Mouse (Mus musculus): ENCODE data around the gene Als2cr12.
"Not testable (repeated sequence)": the region's sequence is repeated elsewhere in the genome, so short reads cannot be mapped to it uniquely, and the experiment has no call there.

The Als2cr12 gene

DNA sequence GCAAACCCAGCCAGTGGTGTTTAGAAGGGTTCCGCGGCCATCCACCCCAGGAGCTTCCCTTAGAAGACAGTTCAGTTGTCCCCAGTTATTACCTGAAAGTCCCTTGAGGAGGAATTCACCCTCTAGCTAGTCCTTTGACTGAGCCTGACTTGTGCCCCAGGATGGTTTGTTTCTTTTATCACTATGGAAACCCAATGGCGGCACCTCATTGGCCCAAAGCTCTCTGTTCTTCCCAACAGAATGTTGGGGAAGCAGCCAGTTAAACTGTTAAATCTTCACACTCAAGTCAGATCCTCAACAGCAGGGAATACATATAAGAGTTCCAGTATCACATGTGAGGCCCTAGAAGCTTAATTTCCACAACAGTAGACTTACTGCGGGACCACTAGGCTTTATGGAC, at the start of gene Als2cr12:
TSS of gene Als2cr12 (minus strand) at position 180 of the 400 bp plus-strand sequence.
- DNase-seq, result not testable (repeated sequence)

DNA sequence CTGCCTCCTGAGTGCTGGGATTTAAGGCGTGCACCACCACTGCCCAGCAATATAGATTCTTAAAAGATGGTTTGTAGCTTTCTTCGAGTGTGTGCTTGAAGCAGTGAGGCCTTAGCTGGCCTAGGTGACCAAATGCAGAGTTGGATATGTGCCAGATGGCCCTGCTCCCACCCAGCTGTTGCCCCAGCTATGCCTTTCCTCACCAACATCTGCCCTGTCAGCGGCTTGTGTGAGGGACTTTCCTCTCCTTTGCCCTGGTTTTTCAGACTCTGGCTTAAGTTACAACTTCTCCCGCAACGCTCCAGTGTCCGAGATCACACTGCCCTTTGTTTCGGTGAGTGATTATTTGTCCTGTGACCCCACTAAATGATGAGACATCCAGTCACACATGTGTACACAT, 48.9 kb upstream of the Als2cr12 start:
- no peak for DNase-seq

DNA sequence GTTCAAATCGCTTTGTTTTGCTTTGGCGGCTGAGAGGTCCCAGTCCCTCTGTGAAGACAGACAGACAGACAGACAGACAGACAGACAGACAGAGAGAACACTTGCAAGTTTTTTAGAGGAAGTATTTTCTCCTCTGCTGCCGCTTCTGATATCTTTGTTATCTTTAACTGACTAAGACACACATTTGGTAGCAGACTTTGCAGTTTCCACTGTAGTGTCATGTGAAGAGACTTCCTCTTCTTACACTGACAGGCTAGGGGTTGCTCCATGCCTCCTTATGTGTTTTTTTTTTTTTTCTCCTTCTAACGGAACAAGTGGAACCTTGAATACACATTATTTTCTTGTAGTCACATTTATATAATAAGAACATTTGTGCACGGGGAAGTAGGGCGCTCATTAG, 47.5 kb upstream of the Als2cr12 start:
- DNase-seq, result no peak

DNA sequence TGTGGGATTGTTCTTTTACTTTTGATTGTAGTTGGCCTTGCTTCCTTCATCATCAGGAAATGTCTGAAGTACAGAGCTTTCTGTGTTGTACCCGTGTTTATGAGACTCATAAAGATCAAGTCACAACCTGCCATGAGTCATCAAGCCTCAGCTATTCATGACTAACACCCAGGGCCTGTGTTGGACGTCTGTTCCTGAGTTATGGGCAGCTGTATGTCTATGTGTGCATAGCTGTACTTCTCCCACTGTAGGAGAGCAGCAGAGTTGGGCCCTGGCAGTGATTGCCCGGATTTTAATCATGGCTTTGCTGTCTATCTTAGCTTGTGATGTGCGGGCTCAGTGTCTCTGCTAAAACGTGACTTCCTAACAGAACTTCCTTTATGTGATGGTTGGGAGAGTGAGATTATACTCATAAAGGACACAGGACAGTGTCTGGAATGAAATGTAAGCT, 46.8 kb upstream of the Als2cr12 start:
- DNase-seq, result no peak

DNA sequence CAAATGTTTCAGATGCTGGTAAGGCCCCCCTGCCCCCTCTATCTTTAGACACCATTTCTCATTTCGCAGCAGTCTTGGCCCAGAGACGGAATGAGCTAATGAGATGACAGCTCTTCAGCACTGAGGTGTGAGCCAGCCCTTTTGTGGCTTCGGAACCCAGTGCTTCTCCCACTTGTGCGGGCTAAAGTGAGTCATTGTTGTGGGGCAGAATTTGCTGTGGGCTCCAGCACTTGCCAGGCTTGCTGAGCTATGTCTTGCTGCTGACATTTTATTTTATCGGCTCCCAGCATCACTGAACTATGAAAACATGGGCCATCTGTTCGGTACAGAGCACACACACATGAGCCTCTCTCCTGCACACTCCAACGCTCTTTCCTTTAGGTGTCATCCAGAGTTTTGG, 43.7 kb upstream of the Als2cr12 start:
- DNase-seq, result no peak

DNA sequence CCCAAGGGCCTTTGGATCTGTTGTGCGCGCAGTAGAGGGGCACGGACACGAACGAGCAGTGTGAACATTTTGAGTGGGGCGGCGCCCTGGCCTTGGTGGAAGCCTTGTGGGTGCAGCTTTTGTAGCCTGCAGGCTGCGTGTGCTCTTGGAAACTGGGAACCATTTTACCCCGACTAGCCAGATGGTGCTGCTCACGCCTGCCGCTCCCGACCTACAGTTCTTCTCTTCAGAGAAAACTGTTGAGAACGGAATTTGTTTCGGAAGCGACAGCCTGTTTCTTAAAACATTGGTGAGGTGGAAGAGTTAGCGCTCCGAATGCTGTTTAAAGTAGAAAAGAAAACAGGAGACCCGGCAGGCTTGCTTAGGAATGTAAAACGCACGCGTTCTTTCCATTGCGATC, 41.2 kb upstream of the Als2cr12 start:
- DNase-seq, result no peak

DNA sequence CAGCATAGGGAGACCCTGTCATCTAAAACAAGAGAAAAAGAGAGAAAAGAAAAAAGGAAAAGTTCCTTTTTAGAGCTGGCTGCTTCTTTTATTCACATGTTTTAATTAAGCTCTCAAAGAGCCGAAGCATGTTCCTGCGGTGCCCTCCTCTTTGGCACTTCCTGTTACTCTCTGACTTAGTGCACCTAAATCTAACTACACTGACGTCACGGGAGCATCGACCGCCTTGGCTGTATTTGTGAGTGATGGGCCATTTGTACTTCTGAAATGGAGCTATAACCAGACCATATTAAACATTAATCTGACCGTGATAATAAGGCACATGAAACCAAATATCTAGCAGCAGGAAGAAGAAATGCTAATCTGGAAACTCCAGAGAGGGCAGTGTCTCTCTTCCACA, 40.2 kb upstream of the Als2cr12 start:
- DNase-seq, result no peak

DNA sequence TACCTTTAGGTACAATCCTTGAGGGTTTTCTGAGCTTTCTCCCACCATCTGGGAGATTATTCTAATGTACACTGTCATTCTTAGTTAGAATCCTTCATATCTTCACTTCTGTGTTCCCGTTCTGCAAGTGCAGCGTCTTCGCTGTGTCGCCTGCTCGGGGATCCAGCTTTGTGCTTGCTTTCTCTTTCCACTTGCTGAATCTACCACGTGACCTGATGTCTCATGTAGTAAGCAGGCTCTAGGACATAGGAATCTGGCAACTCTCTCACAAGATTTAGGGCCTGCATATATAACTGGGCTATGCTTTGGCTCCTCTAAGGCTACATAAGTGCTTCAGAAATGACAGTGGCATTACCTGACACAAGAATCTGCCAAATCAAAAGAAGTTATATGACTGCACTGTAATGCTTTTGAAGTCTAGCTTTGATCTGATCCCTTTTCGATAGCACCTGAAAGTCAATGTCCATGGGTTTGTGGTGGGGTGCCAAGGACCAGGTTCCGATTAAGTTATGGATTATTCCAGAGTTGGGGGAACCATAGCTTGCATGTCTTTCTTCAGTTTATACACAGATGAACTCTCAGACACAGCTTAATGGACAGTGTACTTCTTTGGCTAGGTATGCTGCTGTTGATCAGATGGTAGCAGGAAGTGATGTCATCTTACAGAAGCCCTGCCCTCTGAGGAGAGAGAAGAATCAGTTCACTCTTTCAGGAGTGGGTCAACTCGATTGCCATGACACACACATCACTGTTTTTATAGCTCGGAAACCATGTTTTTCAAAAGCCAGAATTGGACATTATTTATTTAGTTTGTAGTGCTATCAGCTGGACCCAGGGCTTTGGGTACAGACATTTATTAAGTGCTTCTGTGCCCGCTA, 38.5 kb upstream of the Als2cr12 start:
- no peak for DNase-seq

DNA sequence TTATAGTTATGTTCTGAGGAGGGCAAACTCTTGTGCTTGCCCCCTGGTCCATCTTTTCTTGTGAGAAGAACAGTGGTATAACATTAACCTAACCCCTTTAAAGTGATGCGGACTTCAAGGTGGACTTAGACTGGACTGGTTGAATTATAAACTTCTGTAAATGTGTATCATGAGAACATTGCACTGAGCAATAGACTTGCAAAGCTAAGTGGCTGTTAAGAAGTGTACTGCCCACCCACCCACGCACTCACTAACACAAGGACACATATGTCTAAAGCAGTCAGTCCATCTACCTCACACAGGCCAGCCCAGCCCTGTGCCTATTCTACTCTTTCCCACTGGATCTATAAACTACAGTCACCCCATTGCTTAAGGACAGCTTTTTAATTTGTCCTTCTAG, 37.8 kb upstream of the Als2cr12 start:
- no peak for DNase-seq

DNA sequence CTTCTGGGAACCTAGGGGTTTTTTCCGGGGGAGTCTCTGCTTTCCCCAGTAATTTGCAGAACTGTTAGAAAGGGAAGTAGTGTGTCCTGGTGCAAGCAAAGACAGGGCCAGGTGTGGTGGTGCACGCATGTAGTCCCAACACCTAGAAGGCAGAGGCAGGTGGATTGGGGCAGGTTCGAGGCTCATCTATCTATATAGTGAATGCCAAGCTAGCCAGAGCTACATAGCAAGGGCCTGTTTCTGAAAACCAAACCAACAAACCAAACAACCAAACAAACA, 32.7 kb upstream of the Als2cr12 start:
- DNase-seq, result no peak

DNA sequence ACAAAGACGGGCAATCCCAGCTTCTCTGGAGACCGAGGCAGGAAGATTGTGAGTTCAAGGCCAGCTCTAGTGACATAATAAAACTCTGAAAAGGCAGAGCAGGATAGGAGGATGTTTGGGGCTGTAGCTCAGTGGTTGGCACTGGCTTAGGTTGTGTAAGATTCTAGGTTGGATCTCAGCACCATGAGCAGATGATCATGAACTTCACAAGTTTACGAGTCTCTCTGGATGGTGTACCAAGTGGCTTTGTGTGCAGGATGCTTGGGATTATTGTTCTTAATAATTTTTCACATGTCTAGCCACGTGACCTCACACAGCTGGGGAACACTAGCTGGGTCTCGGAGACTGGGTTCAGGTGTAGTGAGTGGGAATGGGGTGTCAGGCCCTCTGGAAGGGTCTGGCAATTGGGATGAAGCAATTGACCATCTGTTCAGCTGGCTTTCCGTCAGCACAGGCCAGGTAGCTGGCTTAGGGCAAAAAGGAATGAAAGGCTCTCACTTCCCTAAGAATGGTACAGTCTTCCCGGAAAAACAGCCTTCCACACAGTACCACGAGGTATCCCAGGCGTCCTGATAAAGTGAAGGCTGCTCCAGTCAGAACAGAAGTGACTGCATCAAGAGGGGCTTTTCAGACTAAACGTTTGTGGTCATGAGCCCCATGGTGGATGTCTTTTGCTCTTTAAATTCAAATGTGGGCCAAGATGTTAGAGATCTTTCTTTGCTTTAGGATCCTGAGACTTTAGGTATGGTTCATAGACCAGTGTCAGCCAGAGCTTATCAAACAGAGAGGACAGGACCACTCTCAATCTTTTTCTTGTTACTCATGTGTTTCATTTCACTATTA, 32.2 kb upstream of the Als2cr12 start:
- no peak for DNase-seq

DNA sequence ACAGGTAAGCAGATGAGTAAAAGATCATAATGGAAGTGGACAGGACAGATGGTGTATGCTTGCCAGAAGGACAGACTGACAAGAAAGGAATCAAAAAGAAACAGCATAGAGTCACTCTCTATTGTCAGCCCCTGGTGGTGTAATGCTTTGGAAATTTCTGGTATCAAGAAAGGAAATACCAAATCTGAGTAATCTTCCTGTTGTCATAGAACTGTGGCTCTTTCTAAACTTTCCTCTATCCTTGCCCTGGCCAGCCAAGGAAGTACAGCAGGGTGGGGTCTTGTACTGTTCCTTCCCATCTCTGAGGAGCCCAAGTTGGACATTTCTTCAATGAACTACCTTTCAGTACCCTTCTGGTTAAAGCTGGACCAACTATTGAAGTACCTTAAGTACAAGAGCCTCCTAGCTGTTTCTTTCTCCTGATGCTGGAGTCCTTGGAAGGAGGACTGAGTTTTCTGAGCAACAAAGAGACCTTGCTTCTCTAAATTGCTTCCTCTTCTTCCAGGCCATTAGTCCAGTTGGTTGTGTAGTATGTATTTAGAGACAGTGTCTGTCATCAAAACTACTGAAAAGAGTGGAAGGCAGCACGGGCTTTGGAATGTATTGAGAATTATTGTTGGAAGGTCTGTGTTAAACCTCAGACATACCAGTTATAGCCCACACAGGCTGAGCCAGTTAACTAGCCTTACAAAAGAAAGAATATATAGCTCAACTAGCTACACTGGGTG, 31.4 kb upstream of the Als2cr12 start:
- DNase-seq, result no peak

DNA sequence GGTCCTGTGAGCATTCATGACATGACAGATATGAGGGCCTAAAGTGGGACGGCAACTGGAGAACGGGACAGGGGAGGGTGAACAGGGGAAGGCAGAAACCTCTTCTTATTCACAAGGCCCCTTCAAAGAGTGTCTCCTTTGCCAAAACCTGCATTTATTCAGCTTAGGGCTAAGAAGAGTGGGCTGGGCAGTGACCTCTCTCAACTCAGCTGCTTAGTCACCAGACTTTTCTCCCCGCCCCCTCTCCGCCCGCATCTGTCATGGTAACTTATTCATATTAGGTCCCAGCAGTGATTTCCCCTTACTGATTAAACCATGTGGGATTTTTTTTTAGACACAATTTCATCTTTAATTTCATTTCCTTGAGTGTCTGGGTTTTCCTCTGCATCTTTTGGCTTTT, 30.0 kb upstream of the Als2cr12 start:
- no peak for DNase-seq

DNA sequence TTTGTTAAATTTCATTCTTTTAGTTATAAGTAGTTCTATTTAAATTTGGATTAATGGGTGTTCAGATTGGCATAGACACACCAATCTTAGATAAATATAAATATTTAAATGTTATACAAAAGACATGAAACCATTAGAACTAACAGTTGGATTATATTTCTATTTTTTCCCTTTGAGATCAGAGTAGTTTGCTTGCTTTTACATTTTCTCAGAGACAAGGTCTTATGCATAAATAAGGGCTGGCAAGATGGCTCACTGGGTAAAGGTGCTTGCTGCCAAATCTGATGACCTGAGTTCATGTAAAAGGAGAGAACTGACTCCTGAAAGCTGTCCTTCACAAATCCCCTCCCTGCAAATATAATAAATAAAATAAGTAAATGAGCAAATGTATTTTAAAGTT, 29.3 kb upstream of the Als2cr12 start:
- DNase-seq, result no peak

DNA sequence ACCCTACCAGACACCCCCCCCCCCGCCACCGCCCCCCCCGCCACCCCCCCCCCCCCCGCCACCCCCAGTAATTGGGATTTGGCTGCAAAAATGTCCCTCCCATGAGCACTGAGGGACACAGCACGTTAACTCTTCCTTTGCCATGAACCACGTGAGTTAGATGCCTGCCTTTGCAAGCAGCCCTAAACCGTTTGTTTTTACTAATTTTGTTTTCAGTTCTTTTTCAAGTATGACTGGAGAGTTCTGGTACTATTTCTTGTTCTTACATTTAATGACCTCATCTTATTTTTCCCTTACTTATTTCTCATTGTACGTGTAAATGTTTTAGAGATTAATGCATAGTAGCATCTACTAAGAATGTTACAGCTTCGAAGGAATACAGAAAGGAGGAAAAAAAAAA, 28.7 kb upstream of the Als2cr12 start:
- DNase-seq, result no peak

DNA sequence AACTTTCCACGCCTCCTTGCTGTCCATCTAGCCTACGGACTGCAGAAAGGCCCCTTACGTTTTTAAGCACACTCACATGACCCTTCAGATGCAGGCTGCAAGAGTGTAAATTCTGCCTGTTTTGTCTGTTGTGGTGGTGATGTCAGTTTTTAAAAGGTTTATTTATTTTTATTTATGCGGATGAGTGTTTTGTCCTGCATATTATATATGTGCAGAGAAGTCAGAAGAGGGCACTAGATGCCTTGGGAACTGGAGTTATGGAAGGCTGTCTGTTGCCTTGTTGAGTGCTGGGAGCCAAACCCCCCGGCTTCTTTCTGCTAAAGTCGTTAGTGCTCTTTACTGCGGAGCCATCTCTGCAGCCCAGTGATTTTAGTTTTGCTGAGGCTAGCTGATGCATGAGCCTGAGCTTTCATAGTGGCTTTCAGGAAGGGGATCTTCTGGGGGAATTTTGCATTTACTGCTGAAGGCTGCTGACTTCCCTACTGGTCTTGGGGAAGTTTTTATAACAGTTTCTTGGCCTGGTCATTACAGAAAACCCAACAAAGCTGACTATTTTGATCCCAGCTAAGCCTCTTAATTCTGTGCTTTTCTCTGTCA, 28.1 kb upstream of the Als2cr12 start:
- DNase-seq, result peak; percentile 35

DNA sequence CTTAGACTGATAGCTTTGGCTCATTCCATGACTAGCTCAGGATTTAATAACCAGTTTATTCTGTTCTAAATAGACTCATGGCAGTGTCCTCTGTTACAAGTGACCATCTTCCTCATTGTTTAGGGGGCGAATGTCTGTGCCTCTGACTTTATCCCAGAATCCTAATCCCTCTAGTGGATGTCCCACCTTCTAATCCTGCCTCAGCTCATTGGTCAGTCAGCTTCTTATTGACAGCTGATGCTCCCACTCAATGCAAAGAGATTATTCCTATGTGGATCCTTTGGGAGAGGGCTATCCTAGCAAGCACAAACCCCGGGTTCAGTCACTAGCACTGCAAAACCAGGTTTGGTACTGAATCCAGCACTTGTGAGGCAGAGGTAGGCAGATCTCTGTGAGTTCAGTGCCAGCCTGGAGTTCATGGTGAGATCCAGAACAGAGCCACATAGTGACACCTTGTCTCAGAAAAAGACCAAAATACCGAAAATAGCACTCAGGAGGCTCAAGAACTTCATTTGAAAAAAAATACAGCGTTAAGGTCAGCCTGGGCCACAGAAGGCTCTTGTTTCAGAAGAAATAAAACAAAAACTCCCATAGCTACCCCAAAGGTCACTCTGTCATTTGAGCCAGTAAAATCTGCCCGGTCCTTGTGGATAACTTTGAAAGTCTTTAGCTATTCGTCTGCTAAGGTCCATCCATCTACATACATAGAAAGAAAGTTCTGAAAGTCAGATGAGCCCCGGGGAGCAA, 27.4 kb upstream of the Als2cr12 start:
- DNase-seq, result peak; percentile 75

DNA sequence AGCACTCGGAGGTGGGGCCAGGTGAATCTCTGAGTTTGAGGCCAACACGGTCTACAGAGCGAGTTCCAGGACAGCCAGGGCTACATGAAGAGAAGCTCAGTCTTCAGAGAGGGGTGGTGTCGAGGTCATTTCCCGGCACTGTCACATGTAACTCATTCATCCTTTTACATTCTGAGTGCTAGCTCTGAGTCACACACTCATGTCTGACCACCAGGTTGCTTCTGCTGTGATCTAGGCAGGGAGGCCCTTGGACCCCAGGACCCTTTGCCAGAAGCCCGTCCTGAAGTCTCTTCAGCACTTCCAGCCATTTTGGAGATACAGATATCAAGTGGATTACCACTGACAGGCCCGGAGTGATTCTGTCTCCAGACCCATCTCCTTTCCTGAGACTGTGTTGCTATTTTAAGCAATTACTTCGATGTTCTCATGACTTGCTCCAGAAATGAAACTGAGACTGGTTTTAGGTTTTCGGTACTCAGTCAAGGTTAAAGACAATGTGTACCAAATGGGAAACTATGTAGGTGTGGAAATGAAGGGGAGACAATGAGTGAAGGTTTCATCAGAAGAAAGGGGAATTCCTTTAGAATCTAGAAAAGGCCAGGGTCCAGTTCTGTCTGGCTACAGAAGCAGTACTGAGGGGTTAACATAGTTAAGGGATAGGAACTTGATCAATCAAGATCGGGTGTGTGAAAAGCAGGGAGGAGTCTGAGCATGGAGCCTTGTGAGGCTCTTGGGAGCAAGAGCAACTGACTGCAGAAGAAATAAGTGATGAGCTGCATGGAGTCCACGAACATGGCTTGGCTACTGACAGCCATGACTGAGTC, 26.5 kb upstream of the Als2cr12 start:
- no peak for DNase-seq

DNA sequence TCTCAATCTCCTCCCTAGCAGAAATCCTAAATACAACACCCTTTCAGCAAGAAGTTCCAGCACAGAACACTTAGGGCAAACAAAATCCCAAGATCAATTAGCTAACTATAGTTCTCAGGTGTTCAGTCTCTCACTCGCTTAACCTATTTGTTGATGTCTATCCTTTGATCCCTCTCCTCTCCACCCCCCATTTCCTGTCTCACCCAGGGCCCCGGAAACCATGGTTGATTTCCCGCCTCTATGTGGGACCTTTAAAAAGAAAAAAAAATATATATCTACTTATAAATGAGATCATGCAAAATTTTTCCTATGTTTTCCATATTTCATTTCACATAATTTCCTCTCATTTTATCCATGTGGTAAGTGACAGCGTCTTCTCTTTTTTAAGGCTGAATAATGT, 25.2 kb upstream of the Als2cr12 start:
- DNase-seq, result no peak

DNA sequence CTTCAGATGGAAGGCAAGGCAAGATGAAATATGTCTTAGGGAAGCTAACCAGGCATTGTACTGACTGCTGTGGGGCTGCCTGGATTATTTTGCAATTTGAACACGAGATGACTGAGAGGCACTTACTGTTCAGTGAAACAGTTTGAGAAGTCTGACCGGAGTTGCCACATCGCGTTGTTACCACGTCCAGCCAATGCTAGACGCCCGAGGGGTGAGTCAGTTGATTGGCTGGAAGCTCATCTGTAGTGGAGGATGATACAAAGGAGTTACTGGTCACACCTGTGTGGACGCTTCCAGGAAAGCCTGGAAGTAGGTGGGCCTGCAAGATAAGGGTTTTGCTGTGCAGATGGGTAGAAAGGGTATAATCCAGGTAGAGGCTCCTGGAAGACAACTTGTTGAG, 24.3 kb upstream of the Als2cr12 start:
- DNase-seq, result no peak

DNA sequence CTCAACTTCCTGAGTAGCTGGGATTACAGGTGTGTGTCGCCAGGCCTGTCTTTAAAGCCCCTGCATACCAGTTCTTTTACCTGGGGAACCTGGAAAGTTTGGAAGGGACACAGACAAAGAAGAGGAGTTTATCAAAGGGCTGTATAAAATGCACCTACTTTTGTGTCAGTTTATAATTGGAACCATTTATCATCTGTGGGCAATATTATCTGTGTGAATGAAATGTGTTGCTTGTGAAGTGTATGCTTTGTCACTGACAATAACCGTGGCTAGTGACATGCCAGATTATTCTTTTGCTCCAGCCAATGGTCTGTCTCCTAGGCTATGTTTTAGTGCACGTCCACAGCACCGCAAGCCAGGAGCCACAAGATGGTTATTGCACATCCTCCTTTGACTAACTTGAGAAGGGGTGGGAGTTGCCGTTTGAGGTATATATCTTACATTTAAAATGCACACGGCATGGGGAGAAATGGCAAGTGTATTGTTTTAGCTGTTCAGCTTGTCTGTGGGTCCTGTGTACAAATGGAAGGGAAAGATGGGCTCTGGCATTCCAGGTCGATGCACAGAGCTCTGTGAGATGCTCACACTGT, 23.7 kb upstream of the Als2cr12 start:
- DNase-seq, result no peak

Measured in retina, postnatal 1 day (tissue).